Mouse (Mus musculus) spleen, postnatal 10 days (tissue): ENCODE measurements around the gene Dst.

Source experiments
- DNase-seq, 2 experiments: peaks; one replicate each; pipeline ENCODE4 v3.0.0; 2021 to 2022; ENCODE audit warnings: low spot score in 2 of 2

Dst gene

GRCm38 (mm10) chr1:33908191-33908962 lies at the start of gene Dst:
TSS of gene Dst (plus strand) at chr1:33908225.
- DNase-seq, result peak in 1 of 2 experiments; percentile 17

GRCm38 (mm10) chr1:33869031-33869430 lies 39.0 kb upstream of the Dst start:
- no peak for DNase-seq

DNA sequence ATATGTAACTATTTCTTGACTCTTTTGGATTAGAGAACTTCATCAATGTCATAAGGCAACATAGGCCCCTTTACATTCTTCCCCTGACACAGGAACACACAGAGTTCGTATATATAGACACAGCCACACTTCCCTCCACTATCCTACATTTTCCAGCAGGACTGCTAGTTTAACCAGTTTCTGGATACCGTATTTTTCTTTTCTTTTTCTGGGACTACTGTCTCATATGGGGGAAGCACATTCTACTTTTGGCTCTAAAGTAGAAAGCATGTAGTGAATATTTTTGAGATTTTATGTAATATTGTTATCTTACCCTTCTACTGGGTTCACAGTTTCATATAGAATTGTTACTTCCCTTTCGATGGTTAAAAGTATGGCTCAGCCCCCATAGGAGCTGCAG lies 38.6 kb upstream of the Dst start:
- DNase-seq, result no peak

- no peak for DNase-seq
Observed at GRCm38 (mm10) chr1:33873561-33873960, 34.5 kb upstream of the Dst start.

DNA sequence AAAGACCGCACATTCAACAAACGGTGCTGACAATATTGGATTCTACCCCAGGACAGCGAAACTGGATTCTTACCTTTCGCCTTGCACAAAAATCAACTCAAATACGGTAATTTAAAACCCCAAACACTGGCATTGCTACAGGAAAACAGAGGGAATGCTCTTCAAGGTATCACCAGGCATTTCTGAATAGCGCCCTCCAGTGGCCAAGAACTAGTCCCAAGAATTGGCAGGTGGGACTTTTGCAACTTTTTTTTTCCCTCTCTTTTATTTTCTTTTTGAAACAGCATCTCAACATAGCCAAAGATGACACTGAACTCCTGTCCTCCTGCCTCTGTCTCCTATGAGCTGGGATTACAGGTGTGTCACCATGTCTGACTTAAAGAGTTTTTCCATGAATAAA lies 32.3 kb upstream of the Dst start:
- peak in 1 of 2 experiments; percentile 49 for DNase-seq

GRCm38 (mm10) chr1:33876416-33876815 lies 31.6 kb upstream of the Dst start:
- DNase-seq, result no peak

- no peak for DNase-seq
Observed at GRCm38 (mm10) chr1:33878170-33878569, 29.9 kb upstream of the Dst start.

DNA sequence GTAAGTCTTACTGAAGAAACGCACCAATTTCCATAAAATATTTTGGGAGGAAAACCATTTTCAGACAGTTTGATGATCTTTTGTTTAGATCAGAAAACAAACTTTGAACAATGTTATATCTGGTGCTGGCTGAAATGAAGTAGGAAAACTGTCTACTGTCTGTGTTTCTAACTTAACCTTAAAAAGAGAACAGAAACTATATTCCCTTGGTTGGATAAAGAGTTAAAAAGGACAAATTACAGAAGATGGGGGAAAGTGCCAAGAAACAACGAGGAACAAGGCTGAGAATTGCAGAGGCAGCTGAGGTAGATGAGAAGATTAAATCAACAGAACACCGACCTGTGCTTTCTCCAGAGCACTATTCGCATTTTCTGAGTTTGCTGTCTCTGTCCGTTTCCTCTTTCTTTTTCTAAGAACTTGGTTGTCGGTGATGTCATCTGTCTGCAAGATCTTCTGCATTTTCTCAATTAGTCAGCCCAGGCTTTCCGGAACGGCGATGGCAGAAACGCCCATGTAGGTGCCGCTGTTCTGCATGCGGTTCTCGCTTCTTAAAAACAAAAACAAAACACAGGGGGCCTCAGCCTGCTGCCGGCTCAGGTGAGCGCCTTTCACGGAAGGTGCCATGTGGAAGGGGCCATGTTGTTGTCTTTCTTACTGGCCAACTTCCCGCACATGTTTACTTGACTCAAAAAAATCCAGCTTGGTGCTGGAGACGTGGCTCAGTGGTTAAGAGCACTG lies 24.8 kb upstream of the Dst start:
- DNase-seq, result peak; percentile 8 to 57

DNA sequence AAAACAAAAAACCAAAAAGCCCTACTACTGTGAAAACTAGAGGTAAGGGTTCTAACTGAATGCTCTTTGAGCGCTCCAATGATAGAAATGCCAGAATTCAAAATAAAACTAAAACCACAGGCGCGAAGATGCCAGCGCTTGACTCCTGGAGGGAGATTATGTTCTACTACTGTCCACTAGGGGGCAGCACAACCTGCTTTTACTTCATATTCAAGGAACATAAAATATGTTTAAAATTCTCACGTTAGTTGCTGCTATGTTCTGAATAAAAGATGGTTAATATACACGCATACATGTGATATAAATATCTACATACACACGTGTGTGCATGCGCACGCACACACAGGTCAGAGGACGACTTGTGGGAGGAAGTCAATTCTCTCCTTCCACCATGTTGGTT lies 15.2 kb upstream of the Dst start:
- DNase-seq, result peak; percentile 11 to 62

DNA sequence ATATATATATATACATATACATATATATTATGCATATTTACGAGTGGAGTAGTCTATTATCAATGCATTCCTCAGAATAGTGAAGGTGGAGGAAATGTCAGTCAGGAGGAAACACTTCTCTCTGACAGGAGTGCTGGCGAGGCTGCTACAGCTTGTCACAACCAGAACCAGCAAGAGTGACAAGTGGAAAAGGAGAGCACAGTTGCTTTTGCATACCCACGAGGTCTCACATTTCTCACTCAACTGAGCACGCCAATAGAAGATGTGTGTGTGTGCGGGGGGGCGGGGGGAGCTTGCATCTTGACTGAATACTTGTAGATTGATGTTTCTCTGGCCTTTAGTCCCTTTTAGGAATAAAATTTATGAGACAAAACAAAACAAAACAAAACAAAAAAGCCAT lies 11.9 kb upstream of the Dst start:
- DNase-seq, result no peak

DNA sequence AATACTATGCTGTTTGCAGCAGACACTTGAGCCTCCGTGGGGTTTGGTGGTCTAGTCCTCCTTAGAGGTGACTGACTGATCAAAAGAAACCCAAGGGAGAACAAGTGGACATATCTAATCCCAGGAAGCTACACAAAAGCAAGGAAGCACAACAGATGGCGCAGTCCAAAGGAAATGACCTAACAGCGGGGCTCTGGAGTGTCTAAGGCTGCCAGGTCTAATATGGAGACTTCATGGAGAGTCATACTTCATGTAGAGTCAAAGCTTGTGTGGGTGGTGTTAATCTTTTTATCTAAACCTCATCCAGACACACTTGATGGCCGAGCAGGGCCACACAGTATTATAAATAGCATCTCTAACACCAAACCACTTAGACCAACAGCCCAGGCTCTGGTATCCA lies 11.4 kb upstream of the Dst start:
- DNase-seq, result no peak

DNA sequence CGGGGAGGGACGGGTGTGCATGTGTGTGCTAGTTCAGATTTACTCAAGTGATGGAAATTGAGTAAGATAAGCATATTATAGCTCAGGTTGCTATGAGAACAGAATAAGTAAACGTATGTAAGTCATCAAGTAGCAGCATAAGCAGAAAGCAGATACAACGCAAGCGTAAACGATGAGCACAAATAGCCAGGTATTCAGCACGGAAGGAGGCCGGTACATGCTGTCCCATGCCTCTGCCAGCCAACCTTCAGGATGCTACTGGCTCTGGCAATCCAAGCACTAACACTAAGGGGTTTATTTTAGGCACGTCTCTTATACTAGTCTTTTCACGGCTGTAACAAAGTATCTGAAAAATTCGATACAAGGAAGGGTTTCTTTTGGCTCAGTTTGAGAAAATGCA lies 10.6 kb upstream of the Dst start:
- no peak for DNase-seq

GRCm38 (mm10) chr1:33898373-33898772 lies 9.7 kb upstream of the Dst start:
- no peak for DNase-seq

DNA sequence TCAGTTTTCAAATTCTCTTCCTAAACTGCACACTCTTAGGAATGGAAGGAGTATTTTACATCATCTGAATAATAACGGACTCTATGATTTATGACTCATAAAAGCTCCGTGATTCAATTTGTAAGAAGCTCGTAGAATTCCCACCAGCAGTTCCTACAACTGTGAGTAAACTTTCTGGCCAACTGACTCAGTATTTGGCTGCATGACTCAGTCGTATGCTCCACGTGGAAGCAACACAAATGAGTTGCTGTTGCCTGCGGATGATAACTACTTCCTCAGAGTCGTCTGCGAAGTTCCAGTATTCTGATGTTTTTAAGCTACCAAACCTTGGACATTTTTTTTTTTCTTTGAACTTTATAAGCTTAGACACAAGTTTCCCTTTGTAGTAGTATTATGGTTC lies 7.8 kb upstream of the Dst start:
- no peak for DNase-seq

DNA sequence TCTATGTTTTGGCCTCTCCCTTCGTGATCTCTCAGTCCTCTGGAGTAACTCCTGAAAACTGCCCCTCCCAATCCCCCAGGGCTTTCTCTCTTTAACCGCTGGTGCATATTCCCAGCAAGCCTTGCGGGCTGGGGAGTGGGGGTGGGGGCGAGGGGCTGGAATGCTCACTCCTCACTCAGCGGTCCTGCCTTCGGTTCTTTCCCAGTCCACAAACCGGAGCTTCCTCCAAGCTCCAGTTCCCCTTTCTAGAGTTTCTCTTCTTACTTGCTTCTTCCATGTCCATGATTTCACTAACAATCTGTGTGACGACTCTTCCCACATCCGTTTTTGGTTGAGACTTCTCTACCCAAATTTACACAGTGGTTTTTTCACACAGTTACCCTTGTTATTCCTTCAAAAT lies 4.4 kb upstream of the Dst start:
- DNase-seq, result no peak

DNA sequence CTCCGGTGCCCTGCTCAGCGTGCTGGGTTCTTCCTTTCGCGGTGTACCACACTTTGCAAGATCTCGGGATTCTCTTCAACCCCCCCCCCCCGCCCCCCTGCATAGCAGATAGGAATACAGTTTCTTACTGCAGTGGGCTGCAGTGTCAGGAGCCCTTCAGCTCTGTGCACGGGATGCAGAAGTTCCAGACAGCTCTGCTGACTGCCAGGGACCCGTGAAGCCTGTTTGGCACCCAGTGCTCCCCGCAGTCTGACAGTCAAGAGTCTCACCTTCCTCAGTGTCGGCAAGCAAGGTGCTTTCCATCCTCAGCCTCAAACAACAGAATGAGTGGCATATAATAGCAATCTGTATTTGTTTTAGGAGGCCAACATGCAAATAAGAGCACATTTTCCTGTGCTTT lies 1.8 kb upstream of the Dst start:
- no peak for DNase-seq

DNA sequence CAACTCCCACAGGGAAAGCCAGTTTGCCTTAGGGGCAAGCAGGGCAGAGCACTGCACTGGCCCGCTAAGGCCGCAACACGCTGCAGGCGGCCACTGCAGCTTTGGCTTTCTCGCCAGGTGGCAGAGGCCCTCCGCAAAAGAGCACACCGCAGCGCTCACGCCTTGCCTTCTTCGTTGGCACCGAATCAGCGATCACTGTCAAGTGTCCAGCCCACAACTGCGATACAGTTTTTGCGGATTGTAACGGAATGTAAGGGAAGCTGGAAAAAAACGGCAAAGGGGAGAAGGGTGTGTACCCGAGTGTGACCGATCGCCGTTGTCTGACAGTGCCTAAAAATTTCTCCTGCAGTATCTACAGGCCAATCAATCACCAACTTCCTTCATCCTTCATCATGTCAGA lies 1.1 kb upstream of the Dst start:
- DNase-seq, result no peak

- DNase-seq, result peak; percentile 15 to 39
Observed at GRCm38 (mm10) chr1:33907421-33908190, 419 bp upstream of the Dst start, which contains the start of gene Bend6. TSS of gene Bend6 (minus strand) at chr1:33907816.

GRCm38 (mm10) chr1:33911589-33911988 lies 3.6 kb downstream of the Dst start:
- no peak for DNase-seq

- DNase-seq, result no peak
Observed at GRCm38 (mm10) chr1:33916554-33916953, 8.5 kb downstream of the Dst start.

DNA sequence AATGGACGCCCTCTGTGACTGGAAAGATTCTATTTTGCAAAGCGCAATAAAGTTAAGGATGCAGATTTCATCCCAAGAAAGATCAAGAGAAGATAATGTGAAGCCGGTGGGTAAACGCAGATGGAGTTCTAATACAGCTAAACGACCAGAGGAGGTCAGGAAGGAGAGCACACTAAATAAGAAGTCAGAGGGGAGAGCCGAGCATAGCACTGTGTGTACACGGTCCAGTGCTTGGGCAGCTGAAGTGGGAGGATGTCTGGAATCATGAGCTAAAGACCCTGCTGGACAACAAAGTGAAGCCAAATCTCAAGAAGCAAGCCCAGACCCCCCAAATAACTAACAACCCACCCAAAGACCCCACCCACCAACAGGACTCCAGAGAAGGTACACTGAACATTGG lies 14.9 kb downstream of the Dst start:
- DNase-seq, result no peak

- no peak for DNase-seq
Observed at GRCm38 (mm10) chr1:33925283-33925682, 17.3 kb downstream of the Dst start.

GRCm38 (mm10) chr1:33927466-33927865 lies 19.4 kb downstream of the Dst start:
- DNase-seq, result no peak
